Mouse (Mus musculus) left cerebral cortex, postnatal 4 days (tissue): ENCODE data around the gene Extl2. TPM values are rescaled to one million over a fixed set of nuclear protein-coding genes. Genes with fewer than 3 reads are reported as not detected.

ENCODE experiments used
- DNase-seq: peaks from one replicate; pipeline ENCODE4 v3.0.0-alpha.2; 2022
- intact Hi-C: fragments of 180-260 bp; cut with DNase I; formaldehyde crosslinking; loops from one replicate; pipeline ENCODE4 v1.15.1; 2025
- microRNA-seq: library from miRNA; unstranded; fragments of <30 nt; microRNA quantifications from one replicate; pipeline ENCODE4 v1.2.0, GENCODE M21; 2022
- total RNA-seq, 2 experiments: library from RNA; stranded (reverse); gene quantifications; 2 replicates each; pipeline ENCODE4 v1.2.3; 2021

The Extl2 gene
- total RNA-seq, 2 experiments from 2014 or later: 31.9 to 35.2 TPM

DNA sequence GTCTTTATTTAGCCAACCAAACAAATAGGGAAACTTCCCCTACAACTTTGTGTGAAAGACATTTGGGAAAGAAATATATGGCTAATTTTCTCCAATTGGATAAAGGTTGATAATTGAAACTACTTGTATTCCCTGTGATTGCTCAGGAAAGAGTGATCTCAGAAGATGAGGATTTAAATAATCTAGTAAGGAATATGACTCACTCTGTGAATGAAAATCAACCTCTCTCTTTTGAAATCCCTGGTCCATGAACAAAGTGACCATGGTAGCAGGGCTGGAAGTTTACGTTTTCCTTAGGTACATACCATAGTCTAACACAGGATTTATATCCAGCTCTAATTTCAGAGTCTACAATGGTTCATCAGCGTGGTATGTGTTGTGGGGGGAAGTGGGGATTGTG, 69.5 kb downstream of the Extl2 start:
- no peak for DNase-seq
- intact Hi-C loops: no loop called here

DNA sequence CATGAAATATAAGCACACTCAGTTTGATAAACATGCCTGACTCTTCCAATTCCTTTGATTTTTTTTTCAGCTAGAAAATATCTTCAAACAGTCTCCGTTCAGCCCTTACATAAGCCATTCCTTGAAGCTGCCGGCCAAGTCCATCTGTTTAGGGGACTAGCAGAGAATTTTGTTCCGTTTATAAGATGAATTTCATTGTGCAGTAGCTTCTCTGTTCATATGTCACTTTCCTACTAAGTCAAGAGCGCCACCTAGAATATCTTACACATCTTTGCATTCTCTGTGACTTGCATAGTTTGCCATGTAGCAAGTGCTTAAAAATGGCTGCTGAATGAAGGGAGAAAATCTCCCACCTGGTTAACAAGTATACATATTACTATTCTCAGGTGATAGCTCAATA, 71.2 kb downstream of the Extl2 start:
- DNase-seq: no peak

More for the DNA sequence above, 71.2 kb downstream of the Extl2 start:
- intact Hi-C loops: no loop called here

Small RNA genes lying within 50 kb of the gene (microRNA-seq; reads per million reads assigned to microRNA genes)
- not detected for gene Mir669n

Other genes starting within 250 kb of the Extl2 start
- gene Dph5, start 119.6 kb upstream of the Extl2 start, total RNA-seq: 10 to 100 TPM; 17.2 to 19.0 TPM
- gene Slc30a7, start 56 bp upstream of the Extl2 start, total RNA-seq: 10 to 100 TPM; 37.5 to 45.8 TPM
- gene Vcam1, start 122.2 kb downstream of the Extl2 start, total RNA-seq: 10 to 100 TPM; 27.9 to 29.8 TPM
- gene Gpr88, start 246.0 kb downstream of the Extl2 start, total RNA-seq: 10 to 100 TPM; 27.9 to 31.8 TPM